10 mouse cellular contexts compared by ENCODE assay signal in the genomic region with DNA sequence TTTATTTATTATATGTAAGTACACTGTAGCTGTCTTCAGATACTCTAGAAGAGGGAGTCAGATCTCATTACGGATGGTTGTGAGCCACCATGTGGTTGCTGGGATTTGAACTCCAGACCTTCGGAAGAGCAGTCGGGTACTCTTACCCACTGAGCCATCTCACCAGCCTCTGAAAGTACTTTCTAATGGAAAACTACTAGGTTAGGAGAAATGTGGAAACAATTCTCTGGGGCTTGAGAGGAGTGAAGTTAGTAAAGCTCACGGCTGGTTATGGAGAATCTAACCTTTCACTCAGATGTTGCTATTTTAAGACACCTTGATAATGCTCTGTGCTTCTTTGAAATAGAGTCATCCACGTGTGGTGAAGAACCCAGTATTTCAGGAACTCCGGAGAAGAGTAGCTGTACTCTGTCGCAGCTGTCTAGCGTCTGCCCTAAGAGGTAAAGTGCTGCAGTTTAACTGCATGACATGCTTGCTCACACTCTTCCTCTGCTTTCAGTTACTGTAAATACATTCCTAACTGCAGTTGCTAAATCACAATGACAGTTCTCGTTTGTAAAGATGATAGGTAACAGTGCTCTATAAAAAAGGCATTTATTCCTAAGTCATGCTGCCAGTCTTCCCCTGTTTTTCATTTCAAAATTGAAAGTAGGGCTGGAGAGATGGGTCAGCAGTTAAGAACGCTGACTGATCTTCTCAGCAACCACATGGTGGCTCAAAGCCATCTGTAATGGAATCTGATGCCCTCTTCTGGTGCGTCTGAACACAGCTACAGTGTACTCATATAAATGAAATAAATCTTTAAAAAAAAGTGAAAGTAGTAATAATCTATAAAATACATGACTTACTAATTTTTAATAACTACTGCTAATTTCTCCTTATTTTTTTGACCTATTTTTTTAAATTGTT. TPM values are rescaled to one million over a fixed set of nuclear protein-coding genes. Genes with fewer than 3 reads are reported as not detected.
DNase-seq lines count a peak whose midpoint lies in the region; ATAC-seq and TF ChIP-seq lines count a peak whose summit lies in the region.
"Had no signal": no experiment of that assay in that cellular context is flagged by ENCODE, and none has a peak within 500 bp of the region (broad histone marks: within the 10 kb centered on the region; RNA-seq: fewer than 3 reads in every experiment).

No protein-coding gene starts in this region.

- peak overlapping the region; percentile 59; the same call in 1 of the 2 replicates for H3K9ac ChIP-seq in heart, adult 2 months (ENCODE audit: low read depth, low read length)
- H3K9ac ChIP-seq: embryonic facial prominence, embryonic 12.5 days had no signal

- peak overlapping the region; percentile 64 for H3K27ac ChIP-seq in heart, adult 2 months
- H3K27ac ChIP-seq in limb, embryonic 10.5 days, result no peak overlapping the region
- H3K27ac ChIP-seq: embryonic facial prominence, embryonic 12.5 days had no signal

- peak; percentile 61 for TF ChIP-seq CTCF in heart, adult 2 months (IDR thresholded peaks at IDR 0.05)
- peak; percentile 17; the same call in 1 of the 2 replicates for TF ChIP-seq CTCF in brain, embryonic 14.5 days (IDR thresholded peaks at IDR 0.05; ENCODE audit: borderline replicate concordance, extremely low read depth, insufficient read depth, insufficient read length)

- DNase-seq in heart, adult 2 months, result no peak
- DNase-seq in heart, postnatal 36 days, result no peak
- peak; percentile 8 for DNase-seq in brain, embryonic 14.5 days (ENCODE audit: low read depth)
- DNase-seq in skeletal muscle tissue, adult 2 months (ENCODE audit: low read depth, low spot score), result peak; percentile 13
- no peak for DNase-seq in right cerebral cortex, adult 2 months (ENCODE audit: low spot score in 2 of 2)
- DNase-seq in limb, embryonic 10.5 days (ENCODE audit: low spot score), result no peak
- DNase-seq: spleen, adult 18-20 months had no signal

- H3K9me3 ChIP-seq in megakaryocyte, embryonic 14.5 days, result no peaks in the 10 kb centered on the region
- no peaks in the 10 kb centered on the region for H3K9me3 ChIP-seq in limb, embryonic 10.5 days (replicated peaks)
- H3K9me3 ChIP-seq: embryonic facial prominence, embryonic 12.5 days had no signal

- ATAC-seq in megakaryocyte, adult 5-6 weeks (ENCODE audit: poor library complexity, severe bottlenecking), result no peak

- H3K4me1 ChIP-seq in heart, adult 2 months (ENCODE audit: control insufficient read depth, insufficient read depth, low read length), result peaks cover 1% of the 10 kb centered on the region; the same call in 1 of the 2 replicates
- peaks cover 5% of the 10 kb centered on the region for H3K4me1 ChIP-seq in megakaryocyte, embryonic 14.5 days
- no peaks in the 10 kb centered on the region for H3K4me1 ChIP-seq in limb, embryonic 10.5 days
- H3K4me1 ChIP-seq: embryonic facial prominence, embryonic 12.5 days had no signal

- H3K27me3 ChIP-seq in heart, adult 2 months (ENCODE audit: control insufficient read depth, insufficient read depth, low read length), result no peaks in the 10 kb centered on the region
- no peaks in the 10 kb centered on the region for H3K27me3 ChIP-seq in megakaryocyte, embryonic 14.5 days (replicated peaks)
- no peaks in the 10 kb centered on the region for H3K27me3 ChIP-seq in limb, embryonic 10.5 days (ENCODE audit: low read depth, poor library complexity, severe bottlenecking)
- H3K27me3 ChIP-seq: embryonic facial prominence, embryonic 12.5 days had no signal

- H3K36me3 ChIP-seq in heart, adult 2 months (ENCODE audit: control insufficient read depth, insufficient read depth, low read length), result peaks cover 12% of the 10 kb centered on the region
- peaks cover 54% of the 10 kb centered on the region for H3K36me3 ChIP-seq in megakaryocyte, embryonic 14.5 days (replicated peaks; ENCODE audit: low read length)
- peaks cover 34% of the 10 kb centered on the region for H3K36me3 ChIP-seq in limb, embryonic 10.5 days

- WGBS in heart, adult 2 months, result 55% methylated on average over 11 of the region's 11 CpGs
- WGBS in limb, embryonic 10.5 days, result 85% methylated on average over 11 of the region's 11 CpGs

- no peak for TF ChIP-seq EP300 in heart, adult 2 months (IDR thresholded peaks at IDR 0.05; ENCODE audit: insufficient read depth, low read depth, low read length)

- TF ChIP-seq POLR2A in heart, adult 2 months (IDR thresholded peaks at IDR 0.05; ENCODE audit: insufficient read depth, low read depth, low read length), result no peak
- TF ChIP-seq POLR2A in brain, embryonic 14.5 days (IDR thresholded peaks at IDR 0.05; ENCODE audit: borderline replicate concordance, extremely low read depth, insufficient read depth, insufficient read length, poor library complexity, severe bottlenecking), result no peak

- no peaks in the 10 kb centered on the region for H3K79me2 ChIP-seq in heart, adult 2 months (replicated peaks; ENCODE audit: control insufficient read depth, insufficient read depth, low read length)

- intact Hi-C loops in heart, adult 2 months (cut with DNase I), result no loop called here
- intact Hi-C loops in heart, postnatal 36 days (cut with DNase I), result loop anchor here (5.0 kb wide), 2 partner anchors 51 to 174 kb away; no protein-coding TSS in a partner anchor

- no peak overlapping the region for H3K4me3 ChIP-seq in heart, adult 2 months
- peak overlapping the region; percentile 76 for H3K4me3 ChIP-seq in megakaryocyte, embryonic 14.5 days (replicated peaks)
- no peak overlapping the region for H3K4me3 ChIP-seq in limb, embryonic 10.5 days
- H3K4me3 ChIP-seq: embryonic facial prominence, embryonic 12.5 days had no signal

RNA-seq across cellular contexts. Expression of a gene that starts 18.8 kb away (rescaled TPM):
- 10 to 100 TPM; 11.9 to 14.2 TPM for total RNA-seq in heart, adult 2 months (2021)
- polyA plus RNA-seq in heart, adult 2 months (2012; rRNA removed), result 3.1 and 6.4 TPM in 2 replicates
- total RNA-seq in heart, postnatal 36 days (2021), result 10 to 100 TPM; 13.5 to 14.7 TPM
- 2.0 TPM in 1 of 2 replicates, not detected in the other for polyA plus RNA-seq in megakaryocyte, embryonic 14.5 days (2012; ENCODE audit: insufficient read depth, low replicate concordance)
- total RNA-seq in megakaryocyte, adult 5-6 weeks (2015), result 57.8 and 70.3 TPM in 2 replicates
- total RNA-seq in megakaryocyte, adult 5-6 weeks (2017), result 51.8 and 58.5 TPM in 2 replicates
- 15.6 and 16.6 TPM in 2 replicates for polyA plus RNA-seq in brain, embryonic 14.5 days (2012; rRNA removed)
- 14.1 and 18.9 TPM in 2 replicates for polyA plus RNA-seq in limb, embryonic 10.5 days (2016; fragmentation: Nextera tagmentation; extraction: Ambion mirVana)

RNA-seq across cellular contexts. Expression of a gene that starts 41.3 kb away (rescaled TPM):
- total RNA-seq in heart, adult 2 months (2021), result 1 to 10 TPM; 7.1 to 8.3 TPM
- 5.9 and 7.7 TPM in 2 replicates for polyA plus RNA-seq in heart, adult 2 months (2012; rRNA removed)
- total RNA-seq in heart, postnatal 36 days (2021), result 1 to 10 TPM; 7.6 to 8.7 TPM
- polyA plus RNA-seq in megakaryocyte, embryonic 14.5 days (2012; ENCODE audit: insufficient read depth, low replicate concordance), result 0.38 TPM in 1 of 2 replicates, not detected in the other
- total RNA-seq in megakaryocyte, adult 5-6 weeks (2015), result 109 and 112 TPM in 2 replicates
- 88.3 and 94.4 TPM in 2 replicates for total RNA-seq in megakaryocyte, adult 5-6 weeks (2017)
- 14.6 and 16.4 TPM in 2 replicates for polyA plus RNA-seq in brain, embryonic 14.5 days (2012; rRNA removed)
- polyA plus RNA-seq in limb, embryonic 10.5 days (2016; fragmentation: Nextera tagmentation; extraction: Ambion mirVana), result 6.0 and 7.9 TPM in 2 replicates

Comparison
In these comparisons a context has a peak if more than half of its experiments do, and no peak if none do; other contexts are left out.
1. DNase-seq: peak in brain, embryonic 14.5 days (single experiment) and skeletal muscle tissue, adult 2 months (single experiment); none in heart, adult 2 months (0 of 2), heart, postnatal 36 days (0 of 2), right cerebral cortex, adult 2 months (0 of 2) and limb, embryonic 10.5 days (single experiment).